ENCODE assay signal across 9 mouse cellular contexts in the genomic region with DNA sequence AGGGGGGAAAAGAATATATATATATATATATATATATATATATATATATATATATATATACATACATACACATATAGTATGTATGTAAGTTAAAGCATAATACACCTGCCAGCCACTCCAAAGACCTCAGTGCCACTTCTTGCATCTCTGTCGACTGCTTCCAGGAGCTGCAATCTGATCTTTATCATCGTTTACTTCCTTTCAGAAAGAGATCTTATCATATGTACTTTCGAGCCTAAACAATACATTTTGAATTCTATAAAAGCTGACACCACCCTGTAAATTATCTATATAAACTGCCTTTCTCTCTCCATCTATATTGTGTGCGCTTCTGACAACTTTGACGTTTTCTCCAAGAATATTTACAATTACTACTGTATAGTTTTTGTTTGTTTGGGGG. TPM values are rescaled to one million over a fixed set of nuclear protein-coding genes. Genes with fewer than 3 reads are reported as not detected.
DNase-seq lines count a peak whose midpoint lies in the region; ATAC-seq and TF ChIP-seq lines count a peak whose summit lies in the region.
"Had no signal": no experiment of that assay in that cellular context is flagged by ENCODE, and none has a peak within 500 bp of the region (broad histone marks: within the 10 kb centered on the region; RNA-seq: fewer than 3 reads in every experiment).

No protein-coding gene starts in this region.

- H3K27ac ChIP-seq in layer of hippocampus, adult 2 months: peak overlapping the region; percentile 100
- peak overlapping the region; percentile 89 for H3K27ac ChIP-seq in hindbrain, embryonic 16.5 days (ENCODE audit: low read depth, low read length)
- peak overlapping the region; percentile 95; the same call in 1 of the 2 replicates for H3K27ac ChIP-seq in midbrain, postnatal 0 days (ENCODE audit: low read depth, low read length)

- H3K27me3 ChIP-seq in hindbrain, embryonic 16.5 days (replicated peaks; ENCODE audit: control insufficient read depth, insufficient read depth, low read length): no peaks in the 10 kb centered on the region; the same call in 1 of the 2 replicates
- H3K27me3 ChIP-seq in midbrain, postnatal 0 days (ENCODE audit: insufficient read depth, low read length): no peaks in the 10 kb centered on the region

- no peak for TF ChIP-seq POLR2A in brain, embryonic 14.5 days (IDR thresholded peaks at IDR 0.05; ENCODE audit: borderline replicate concordance, extremely low read depth, insufficient read depth, insufficient read length, poor library complexity, severe bottlenecking)

- TF ChIP-seq CTCF in layer of hippocampus, adult 2 months (conservative IDR thresholded peaks at IDR 0.05): no peak
- no peak for TF ChIP-seq CTCF in brain, embryonic 14.5 days (IDR thresholded peaks at IDR 0.05; ENCODE audit: borderline replicate concordance, extremely low read depth, insufficient read depth, insufficient read length)
- TF ChIP-seq CTCF in midbrain, postnatal 0 days (IDR thresholded peaks at IDR 0.05): no peak

- peak overlapping the region; percentile 77 for H3K4me3 ChIP-seq in layer of hippocampus, adult 2 months
- H3K4me3 ChIP-seq in hindbrain, embryonic 16.5 days (ENCODE audit: low read length): peak overlapping the region; percentile 52
- H3K4me3 ChIP-seq in midbrain, postnatal 0 days (ENCODE audit: low read depth, low read length): peak overlapping the region; percentile 59

- no peaks in the 10 kb centered on the region for H3K9me3 ChIP-seq in hindbrain, embryonic 16.5 days (ENCODE audit: control insufficient read depth, low read length)
- H3K9me3 ChIP-seq in midbrain, postnatal 0 days (ENCODE audit: low read length): no peaks in the 10 kb centered on the region

- H3K4me1 ChIP-seq in hindbrain, embryonic 16.5 days (ENCODE audit: control insufficient read depth, insufficient read depth, low read depth, low read length): peaks cover 3% of the 10 kb centered on the region
- H3K4me1 ChIP-seq in midbrain, postnatal 0 days (ENCODE audit: insufficient read depth, low read length): no peaks in the 10 kb centered on the region

- peak overlapping the region; percentile 74 for H3K4me2 ChIP-seq in hindbrain, embryonic 16.5 days (ENCODE audit: low read length)
- peak overlapping the region; percentile 53 for H3K4me2 ChIP-seq in midbrain, postnatal 0 days (ENCODE audit: low read depth, low read length, poor library complexity, severe bottlenecking)

- no peak for ATAC-seq in hindbrain, embryonic 16.5 days
- no peak; the same call in 1 of the 2 replicates for ATAC-seq in midbrain, postnatal 0 days (ENCODE audit: low FRiP score)

- H3K9ac ChIP-seq in hindbrain, embryonic 16.5 days (ENCODE audit: low read depth, low read length): peak overlapping the region; percentile 89
- 0 out of 2 replicates have a peak overlapping the region, but pooled peaks have one; percentile 75 for H3K9ac ChIP-seq in midbrain, postnatal 0 days (replicated peaks; ENCODE audit: low read length, poor library complexity, severe bottlenecking)

- WGBS in hindbrain, embryonic 16.5 days: 45% methylated on average over 5 of the region's 5 CpGs
- WGBS in midbrain, postnatal 0 days: 30% methylated on average over 5 of the region's 5 CpGs

- DNase-seq in layer of hippocampus, adult 2 months (ENCODE audit: low spot score in 2 of 2): no peak
- no peak for DNase-seq in layer of hippocampus, adult 9-10 months (ENCODE audit: low spot score)
- peak; percentile 12 for DNase-seq in brain, embryonic 14.5 days (ENCODE audit: low read depth)
- no peak for DNase-seq in midbrain, postnatal 0 days (ENCODE audit: low spot score)
- no peak for DNase-seq in adrenal gland, adult 8-10 months
- no peak for DNase-seq in ovary, adult 18-20 months (ENCODE audit: low spot score)
- DNase-seq in embryo, embryonic 11 days: no peak

- peaks cover 13% of the 10 kb centered on the region for H3K36me3 ChIP-seq in hindbrain, embryonic 16.5 days (ENCODE audit: control insufficient read depth, insufficient read depth, low read length)
- peaks cover 13% of the 10 kb centered on the region for H3K36me3 ChIP-seq in midbrain, postnatal 0 days (ENCODE audit: insufficient read depth, low read length)

RNA-seq across cellular contexts. Expression of a gene that starts 0.7 kb away (rescaled TPM):
- total RNA-seq in layer of hippocampus, adult 2 months (2021): 1 to 10 TPM; 4.6 to 4.8 TPM
- polyA plus RNA-seq in brain, embryonic 14.5 days (2012; rRNA removed): 8.1 and 9.8 TPM in 2 replicates
- 8.8 TPM in 2 replicates for polyA plus RNA-seq in hindbrain, embryonic 16.5 days (2015; fragmentation: Nextera tagmentation; extraction: Ambion mirVana)
- total RNA-seq in midbrain, postnatal 0 days (2014; rRNA removed): 7.8 and 8.8 TPM in 2 replicates
- 4.4 and 5.3 TPM in 2 replicates for polyA plus RNA-seq in midbrain, postnatal 0 days (2015; fragmentation: Nextera tagmentation; extraction: Ambion mirVana)
- 1 to 10 TPM; 5.6 to 7.8 (median 6.7) TPM for total RNA-seq in adrenal gland, adult 8-10 months (2022)

RNA-seq across cellular contexts. Expression of a gene that starts 24.8 kb away (rescaled TPM):
- total RNA-seq in layer of hippocampus, adult 2 months (2021): not detected
- 0.08 and 0.30 TPM in 2 replicates for polyA plus RNA-seq in brain, embryonic 14.5 days (2012; rRNA removed)
- polyA plus RNA-seq in hindbrain, embryonic 16.5 days (2015; fragmentation: Nextera tagmentation; extraction: Ambion mirVana): 0.13 and 0.26 TPM in 2 replicates
- not detected in 2 replicates for total RNA-seq in midbrain, postnatal 0 days (2014; rRNA removed)
- polyA plus RNA-seq in midbrain, postnatal 0 days (2015; fragmentation: Nextera tagmentation; extraction: Ambion mirVana): not detected in 2 replicates
- total RNA-seq in adrenal gland, adult 8-10 months (2022): under 1 TPM in 1 of 4 experiments, not detected in 3; 0.11 TPM
- total RNA-seq: left cerebral cortex, postnatal 36 days had no signal

RNA-seq across cellular contexts. Expression of a gene that starts 45.1 kb away (rescaled TPM):
- total RNA-seq in layer of hippocampus, adult 2 months (2021): not detected
- polyA plus RNA-seq in brain, embryonic 14.5 days (2012; rRNA removed): 0.03 TPM in 1 of 2 replicates, not detected in the other
- not detected in 2 replicates for polyA plus RNA-seq in hindbrain, embryonic 16.5 days (2015; fragmentation: Nextera tagmentation; extraction: Ambion mirVana)
- not detected in 2 replicates for total RNA-seq in midbrain, postnatal 0 days (2014; rRNA removed)
- not detected in 2 replicates for polyA plus RNA-seq in midbrain, postnatal 0 days (2015; fragmentation: Nextera tagmentation; extraction: Ambion mirVana)
- not detected for total RNA-seq in adrenal gland, adult 8-10 months (2022)
- total RNA-seq: left cerebral cortex, postnatal 36 days had no signal
